Mouse (Mus musculus): ENCODE measurements around the gene Extl1. TPM values are rescaled to one million over a fixed set of nuclear protein-coding genes. Genes with fewer than 3 reads are reported as not detected.

The Extl1 gene
- total RNA-seq, 2 experiments from 2014 or later = not detected

GRCm38 (mm10) chr4:134393026-134393425 is 9.4 kb upstream of the Extl1 start:
- ATAC-seq (replicated peaks; ENCODE audit: poor library complexity, severe bottlenecking) = no peak

DNA sequence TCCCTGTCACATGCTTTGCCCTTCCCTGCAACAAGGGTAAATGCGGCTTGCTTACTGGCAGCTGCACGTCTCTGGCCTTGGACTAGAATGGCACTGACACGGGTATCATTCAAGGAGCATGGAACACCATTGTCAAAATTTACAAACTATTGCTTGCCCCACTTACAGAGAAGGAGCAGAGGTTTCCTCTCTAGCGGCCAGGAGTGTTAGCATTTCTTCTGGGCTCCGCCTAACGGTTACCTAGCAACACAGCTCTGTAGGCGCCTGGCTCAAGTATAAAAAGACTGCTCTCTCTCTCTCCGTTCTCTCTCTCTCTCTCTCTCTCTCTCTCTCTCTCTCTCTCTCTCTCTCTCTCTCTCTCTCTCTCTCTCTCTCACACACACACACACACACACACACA is 8.9 kb upstream of the Extl1 start:
- ATAC-seq (replicated peaks; ENCODE audit: poor library complexity, severe bottlenecking) = no peak

- ATAC-seq (replicated peaks; ENCODE audit: poor library complexity, severe bottlenecking) = no peak
These were observed 8.0 kb upstream of the Extl1 start for GRCm38 (mm10) chr4:134391636-134392035.

GRCm38 (mm10) chr4:134388397-134388796 is 4.7 kb upstream of the Extl1 start:
- ATAC-seq (replicated peaks; ENCODE audit: poor library complexity, severe bottlenecking) = peak; percentile 62

DNA sequence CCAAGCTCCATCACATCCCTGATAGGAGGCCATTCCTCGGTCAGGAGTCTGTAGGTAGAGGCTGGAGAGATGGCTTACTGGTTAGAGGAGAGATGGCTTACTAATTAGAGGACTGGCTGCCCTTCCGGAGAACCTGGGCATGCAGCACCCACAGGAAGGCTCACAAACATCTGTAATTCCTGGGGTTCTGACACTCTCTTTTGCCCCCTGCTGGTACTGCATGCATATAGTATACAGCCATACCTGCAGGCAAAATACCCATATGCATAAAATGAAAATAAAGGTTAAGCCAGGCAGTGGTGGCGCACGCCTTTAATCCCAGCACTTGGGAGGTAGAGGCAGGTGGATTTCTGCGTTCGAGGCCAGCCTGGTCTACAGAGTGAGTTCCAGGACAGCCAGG is 3.6 kb upstream of the Extl1 start:
- 0 out of 2 replicates have a peak, but pooled peaks have one; percentile 22 for ATAC-seq (replicated peaks; ENCODE audit: poor library complexity, severe bottlenecking)

- no peak for ATAC-seq (replicated peaks; ENCODE audit: poor library complexity, severe bottlenecking)
These were observed 4.1 kb downstream of the Extl1 start for GRCm38 (mm10) chr4:134379510-134379909.

DNA sequence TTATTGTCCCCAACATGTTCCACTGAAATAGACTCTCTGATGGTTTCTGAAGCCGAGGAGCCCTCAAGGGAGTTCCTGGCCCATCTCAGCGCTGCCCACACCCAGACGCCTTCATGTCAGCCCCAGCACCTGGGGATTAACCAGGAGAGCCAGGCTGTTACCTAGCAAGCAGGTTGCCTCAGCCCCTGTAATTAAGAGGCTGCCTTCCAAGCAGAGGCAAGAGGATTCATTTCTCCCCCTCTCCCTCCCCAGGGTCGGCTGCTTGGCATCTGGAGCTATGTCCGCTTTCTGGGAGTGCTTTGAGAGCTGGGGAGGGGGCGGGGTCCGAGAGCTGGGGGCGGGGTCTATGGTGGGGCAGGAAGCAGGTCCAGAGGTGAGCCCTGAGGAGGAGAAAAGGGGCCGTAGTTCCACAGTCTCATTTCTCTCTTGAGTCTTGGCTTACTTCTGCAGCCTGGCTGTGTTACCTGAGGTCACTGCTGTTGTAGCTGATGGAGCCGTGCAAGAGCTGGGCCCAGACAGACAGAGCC is 5.5 kb downstream of the Extl1 start:
- ATAC-seq (replicated peaks; ENCODE audit: poor library complexity, severe bottlenecking) = no peak

DNA sequence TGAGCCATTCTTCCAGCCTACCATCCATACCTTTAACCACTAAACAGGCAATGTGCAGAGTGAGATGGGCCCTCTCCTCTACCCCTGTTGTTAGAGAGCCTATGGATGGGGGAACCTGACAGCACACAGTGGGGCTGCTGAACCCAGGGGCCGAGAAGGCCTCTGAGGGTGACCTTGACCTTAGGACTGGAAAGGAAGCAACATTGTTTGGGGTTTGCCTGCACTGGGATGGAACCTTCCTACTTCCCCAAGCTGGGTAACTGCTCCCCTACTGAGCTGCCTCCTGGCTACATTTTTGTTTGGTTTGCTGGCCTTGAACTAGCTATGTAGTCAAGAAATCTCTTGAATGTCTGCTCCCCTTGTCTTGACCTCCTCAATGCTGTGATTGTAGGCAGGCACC is 9.3 kb downstream of the Extl1 start:
- ATAC-seq (replicated peaks; ENCODE audit: poor library complexity, severe bottlenecking) = no peak

DNA sequence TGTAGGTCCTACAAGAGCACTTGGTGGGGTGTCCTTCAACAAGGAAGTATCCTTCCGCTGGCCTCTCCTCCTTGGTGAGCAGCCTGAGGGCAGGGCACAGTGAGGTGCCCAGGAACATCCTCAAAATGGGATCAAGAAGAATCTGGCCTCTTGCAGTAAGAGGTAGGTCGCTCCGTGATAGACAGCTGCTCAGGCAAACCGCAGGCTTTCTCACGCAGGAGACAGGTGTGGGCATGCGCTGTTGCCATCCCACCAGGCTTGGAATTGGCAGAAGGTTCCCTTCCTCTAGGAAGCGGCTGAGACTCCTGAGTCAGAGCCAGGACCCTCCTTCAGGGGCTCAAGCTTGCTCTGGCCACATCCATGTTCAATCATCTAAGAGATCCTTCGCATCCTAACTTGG is 10.4 kb downstream of the Extl1 start:
- no peak for ATAC-seq (replicated peaks; ENCODE audit: poor library complexity, severe bottlenecking)

GRCm38 (mm10) chr4:134372294-134372747 is 11.3 kb downstream of the Extl1 start:
- peak; percentile 85 for ATAC-seq (replicated peaks; ENCODE audit: poor library complexity, severe bottlenecking)

DNA sequence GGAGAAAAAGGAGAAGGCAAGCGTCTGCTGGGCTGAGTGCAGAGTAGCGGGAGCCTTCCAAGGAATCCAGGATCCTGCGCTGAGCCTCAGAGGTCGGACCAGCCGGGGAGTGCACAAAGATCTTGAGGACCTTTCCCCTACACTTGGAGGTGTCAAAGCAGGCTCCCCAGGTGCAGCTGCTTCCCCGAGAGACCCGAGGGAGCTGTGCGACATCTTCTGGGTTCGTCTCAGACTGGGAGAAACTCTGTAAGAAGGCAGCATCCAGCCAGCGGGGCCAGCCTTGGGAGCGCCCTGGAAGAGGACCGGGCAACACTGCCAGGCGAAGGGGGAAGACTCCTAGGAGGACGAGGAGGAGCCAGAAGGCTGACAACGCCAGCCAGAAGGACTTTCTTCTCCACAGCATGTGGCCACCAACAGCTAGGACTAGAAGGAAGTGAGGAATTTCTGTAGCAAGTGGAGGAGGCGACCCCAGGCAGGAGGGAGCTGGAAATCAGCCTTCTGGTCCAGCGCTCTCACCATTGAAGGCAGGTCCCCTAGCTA is 12.3 kb downstream of the Extl1 start:
- ATAC-seq (replicated peaks; ENCODE audit: poor library complexity, severe bottlenecking) = 0 out of 2 replicates have a peak, but pooled peaks have one; percentile 18

- ATAC-seq (replicated peaks; ENCODE audit: poor library complexity, severe bottlenecking) = no peak
These were observed 12.9 kb downstream of the Extl1 start for GRCm38 (mm10) chr4:134370649-134371221.

DNA sequence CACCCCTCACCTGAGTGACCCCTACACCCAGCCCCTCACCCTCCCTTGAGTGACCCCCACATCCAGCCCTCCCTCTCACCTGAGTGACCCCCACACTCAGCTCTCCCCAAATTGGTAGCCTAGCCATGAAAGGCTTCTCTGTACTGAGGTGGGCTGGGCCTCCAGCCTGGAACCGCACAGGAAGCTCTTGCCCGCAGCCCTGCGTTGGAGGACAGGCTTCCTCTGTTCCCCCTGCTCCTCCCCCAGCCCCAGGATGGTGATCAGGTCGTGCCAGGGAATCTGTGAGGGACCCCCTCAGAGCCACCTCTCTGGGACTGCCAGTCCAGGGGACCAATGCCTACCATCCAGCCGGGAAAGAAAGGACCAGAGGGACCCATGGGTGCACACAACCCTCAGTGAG is 18.4 kb downstream of the Extl1 start:
- ATAC-seq (replicated peaks; ENCODE audit: poor library complexity, severe bottlenecking) = no peak

DNA sequence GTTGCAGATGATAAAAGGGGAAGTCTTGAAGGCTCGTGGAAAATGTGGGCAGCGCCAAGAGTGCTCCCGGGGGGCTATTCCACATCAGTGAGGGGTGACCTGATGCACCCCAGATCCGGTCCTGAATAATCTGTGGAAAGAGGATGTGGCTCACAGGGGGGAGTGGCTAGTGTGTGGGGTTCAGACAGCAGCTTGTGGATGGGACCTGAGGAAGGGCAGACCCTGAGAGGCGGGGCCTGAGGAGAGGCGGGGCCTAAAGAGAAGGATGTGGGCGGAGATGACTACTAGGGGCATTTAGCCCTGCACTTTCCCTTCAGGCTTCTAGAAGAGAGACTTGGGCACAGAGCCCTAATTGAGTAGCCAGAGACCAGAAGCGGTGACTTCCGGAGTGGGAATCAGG is 21.1 kb downstream of the Extl1 start:
- peak; percentile 97 for ATAC-seq (replicated peaks; ENCODE audit: poor library complexity, severe bottlenecking)

- ATAC-seq (replicated peaks; ENCODE audit: poor library complexity, severe bottlenecking) = 0 out of 2 replicates have a peak, but pooled peaks have one; percentile 1
These were observed 21.5 kb downstream of the Extl1 start for GRCm38 (mm10) chr4:134362124-134362523.

DNA sequence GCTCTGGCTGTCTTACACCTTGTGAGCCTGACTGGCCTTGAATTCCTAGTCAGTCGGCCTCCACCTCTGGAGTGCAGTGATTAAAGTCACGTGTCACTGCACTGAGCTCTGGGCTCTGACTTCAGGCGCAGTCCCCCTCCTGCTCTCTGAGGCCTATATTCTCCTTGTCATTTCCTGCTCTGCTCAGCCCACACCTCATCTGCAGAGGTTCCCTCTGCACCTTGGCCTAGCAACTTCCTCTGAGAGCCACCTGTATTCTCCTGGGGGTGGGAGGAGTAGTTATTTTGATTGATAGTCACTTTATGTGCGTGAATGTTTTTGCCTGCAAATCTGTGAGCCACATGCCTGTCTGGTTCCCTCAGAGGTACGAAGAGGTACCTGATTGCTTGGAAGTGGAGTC is 22.4 kb downstream of the Extl1 start:
- ATAC-seq (replicated peaks; ENCODE audit: poor library complexity, severe bottlenecking) = no peak

DNA sequence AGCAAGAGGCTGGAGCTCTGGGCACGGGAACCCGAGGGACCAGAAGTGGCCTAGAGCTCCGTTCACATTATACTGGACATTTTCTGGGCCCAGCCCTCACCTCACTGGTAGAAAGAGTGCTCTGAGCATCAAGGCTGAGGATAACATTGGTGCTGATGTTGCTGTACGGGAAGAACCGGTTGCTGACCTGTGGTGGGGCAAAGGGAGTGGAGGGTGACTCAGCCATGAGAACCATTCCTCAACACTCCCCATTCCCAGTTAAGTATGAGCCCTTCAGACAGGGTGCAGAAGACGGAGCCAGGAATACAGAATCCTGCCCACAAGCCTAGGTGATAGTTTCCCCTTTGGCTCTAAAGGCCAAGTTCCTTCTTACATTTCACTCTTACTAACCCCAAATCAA is 24.0 kb downstream of the Extl1 start:
- no peak for ATAC-seq (replicated peaks; ENCODE audit: poor library complexity, severe bottlenecking)

GRCm38 (mm10) chr4:134357461-134357771 is 26.2 kb downstream of the Extl1 start:
- ATAC-seq (replicated peaks; ENCODE audit: poor library complexity, severe bottlenecking) = 0 out of 2 replicates have a peak, but pooled peaks have one; percentile 4

DNA sequence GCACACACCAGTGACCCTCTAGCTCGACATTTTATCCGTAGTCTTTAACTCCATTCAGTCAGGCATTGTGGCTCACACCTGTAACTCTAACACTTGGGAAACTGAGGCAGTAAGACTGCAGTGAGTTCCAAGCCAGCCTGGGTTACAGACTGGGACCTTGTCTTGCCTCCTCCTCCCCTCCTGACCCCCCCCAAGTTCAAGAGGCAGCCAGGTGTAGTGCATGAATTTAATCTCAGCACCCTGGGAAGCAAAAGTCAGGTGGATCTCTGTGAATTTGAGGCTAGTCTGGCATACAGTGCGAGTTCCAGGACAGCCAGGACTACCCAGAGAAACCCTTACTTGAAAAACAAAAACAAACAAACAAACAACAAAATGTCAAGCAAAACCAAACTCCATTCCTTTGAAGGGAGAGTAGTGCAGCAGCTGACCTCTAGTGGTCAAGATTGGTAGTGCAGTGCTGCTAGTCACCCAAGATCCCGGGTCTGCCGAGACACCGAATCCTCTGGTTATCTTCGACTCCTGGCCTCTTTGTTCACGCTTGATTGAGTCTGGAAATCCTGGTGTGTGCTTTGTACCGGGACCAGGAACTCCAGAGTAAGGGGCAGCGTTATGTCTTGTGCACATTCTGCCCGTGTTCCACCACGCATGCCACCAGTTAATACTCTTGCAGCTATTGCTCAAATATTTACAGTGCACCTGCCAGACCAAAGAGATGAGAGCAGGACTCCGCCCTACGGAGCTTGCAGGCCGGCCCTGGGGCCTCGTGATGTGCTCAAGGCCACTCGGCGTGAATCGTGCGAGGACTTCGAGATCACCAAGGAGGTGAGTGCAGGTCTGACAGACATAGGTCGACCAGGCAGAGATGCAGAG is 26.8 kb downstream of the Extl1 start:
- ATAC-seq (replicated peaks; ENCODE audit: poor library complexity, severe bottlenecking) = peak; percentile 66

DNA sequence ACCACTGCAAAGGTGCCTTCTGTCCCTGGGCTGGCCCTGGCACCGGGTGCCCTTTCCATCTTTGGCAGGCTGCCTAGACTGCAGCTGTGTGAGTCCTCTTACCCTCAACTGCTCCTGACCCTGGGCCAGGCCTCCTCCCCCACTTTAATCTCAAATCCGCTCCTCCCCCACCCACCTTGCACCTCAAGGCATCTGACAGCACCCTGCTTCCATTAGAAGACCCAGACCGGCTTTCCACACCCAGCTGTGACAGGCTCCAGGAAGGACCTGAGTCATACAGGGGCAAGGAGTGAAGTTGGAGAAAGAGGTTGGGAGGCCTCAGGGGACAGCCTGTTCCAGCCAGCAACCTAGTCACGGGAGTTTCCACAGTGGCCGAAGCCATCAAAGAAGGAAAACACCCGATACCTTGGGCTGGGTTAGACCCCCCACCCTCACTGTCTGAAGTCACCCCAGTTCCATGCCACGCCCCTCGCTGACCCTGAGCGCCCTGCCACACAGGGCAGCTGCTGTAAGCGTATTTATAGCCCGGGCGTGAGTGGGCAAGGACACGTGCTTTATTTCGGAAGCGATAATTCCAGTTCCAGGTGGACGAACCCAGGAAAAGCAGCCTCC is 27.7 kb downstream of the Extl1 start:
- no peak for ATAC-seq (replicated peaks; ENCODE audit: poor library complexity, severe bottlenecking)

Measured in granulocyte monocyte progenitor cell, adult 5-6 weeks (primary cell).